Mouse (Mus musculus): ENCODE data around the gene Flot2. TPM values are rescaled to one million over a fixed set of nuclear protein-coding genes. Genes with fewer than 3 reads are reported as not detected.
A peak's percentile ranks its signal among the peaks of the same experiment; 100 is the strongest.

The Flot2 gene
- polyA plus RNA-seq, 1 experiment from 2014 or later = 56.2 TPM

DNA sequence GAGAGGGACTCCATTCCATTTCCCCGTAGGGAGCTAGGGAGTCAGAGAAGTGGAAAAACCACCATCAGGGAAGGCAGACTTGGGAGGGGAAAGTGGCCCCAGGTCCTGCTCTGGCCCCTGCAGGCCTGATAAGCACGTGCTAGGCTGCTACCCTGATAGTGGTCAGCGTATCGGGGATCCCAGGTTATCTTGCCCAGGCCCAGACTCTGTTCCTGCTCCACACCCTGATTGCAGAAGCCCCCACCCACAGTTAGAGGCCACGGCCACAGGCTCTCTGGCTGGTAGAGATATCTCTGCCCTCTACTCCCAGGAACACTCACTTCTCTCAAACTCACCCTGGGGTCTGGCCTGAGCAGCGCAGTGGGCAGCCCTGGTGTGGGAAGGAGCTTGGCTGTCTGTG, 31.9 kb downstream of the Flot2 start:
- H3K4me3 ChIP-seq (ENCODE audit: low read depth, low read length) = no peak overlapping the region
- H3K9me3 ChIP-seq (replicated peaks; ENCODE audit: control insufficient read depth, low read length) = no peaks in the 10 kb centered on the region
- no peak for ATAC-seq
- peaks cover 23% of the 10 kb centered on the region for H3K36me3 ChIP-seq (ENCODE audit: control insufficient read depth, insufficient read depth, low read length)
- H3K9ac ChIP-seq (ENCODE audit: low read length) = no peak overlapping the region
- WGBS = 83% methylated on average over 6 of the region's 6 CpGs
- DNase-seq (ENCODE audit: low spot score) = no peak
- no peaks in the 10 kb centered on the region for H3K27me3 ChIP-seq (replicated peaks; ENCODE audit: control insufficient read depth, insufficient read depth, low read length)
- H3K4me2 ChIP-seq (ENCODE audit: low read length) = no peak overlapping the region
- H3K4me1 ChIP-seq (ENCODE audit: control insufficient read depth, insufficient read depth, low read length) = no peaks in the 10 kb centered on the region
- no peak overlapping the region for H3K27ac ChIP-seq (ENCODE audit: low read depth, low read length)

DNA sequence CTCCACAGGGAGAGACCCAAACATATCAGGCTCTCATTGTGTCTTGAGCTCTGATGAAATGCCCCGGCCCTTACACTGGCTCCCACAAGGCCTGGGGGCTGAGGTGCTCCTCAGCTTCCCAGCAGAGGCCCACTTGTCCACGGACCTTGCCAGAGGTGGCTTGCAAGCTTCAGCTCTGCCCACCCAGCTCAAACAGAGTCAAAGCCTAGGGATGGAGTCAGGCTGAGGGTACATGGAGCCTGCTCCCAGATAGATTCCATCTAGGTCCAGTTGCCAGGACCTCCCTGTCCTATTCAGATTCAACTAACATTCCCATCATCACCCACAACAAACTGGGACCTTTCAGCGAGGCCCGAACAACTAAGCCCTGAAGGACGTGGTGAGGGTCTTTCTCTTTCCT, 34.2 kb downstream of the Flot2 start:
- WGBS = 86% methylated on average over 5 of the region's 5 CpGs
- H3K36me3 ChIP-seq (ENCODE audit: control insufficient read depth, insufficient read depth, low read length) = peaks cover 43% of the 10 kb centered on the region
- no peaks in the 10 kb centered on the region for H3K4me1 ChIP-seq (ENCODE audit: control insufficient read depth, insufficient read depth, low read length)
- ATAC-seq (no peak), DNase-seq (ENCODE audit: low spot score) (no peak)
- H3K27me3 ChIP-seq (replicated peaks; ENCODE audit: control insufficient read depth, insufficient read depth, low read length) = no peaks in the 10 kb centered on the region
- H3K27ac ChIP-seq (ENCODE audit: low read depth, low read length) = no peak overlapping the region
- H3K4me2 ChIP-seq (ENCODE audit: low read length) = no peak overlapping the region
- H3K9me3 ChIP-seq (replicated peaks; ENCODE audit: control insufficient read depth, low read length) = no peaks in the 10 kb centered on the region
- H3K9ac ChIP-seq (ENCODE audit: low read length) = no peak overlapping the region
- no peak overlapping the region for H3K4me3 ChIP-seq (ENCODE audit: low read depth, low read length)

DNA sequence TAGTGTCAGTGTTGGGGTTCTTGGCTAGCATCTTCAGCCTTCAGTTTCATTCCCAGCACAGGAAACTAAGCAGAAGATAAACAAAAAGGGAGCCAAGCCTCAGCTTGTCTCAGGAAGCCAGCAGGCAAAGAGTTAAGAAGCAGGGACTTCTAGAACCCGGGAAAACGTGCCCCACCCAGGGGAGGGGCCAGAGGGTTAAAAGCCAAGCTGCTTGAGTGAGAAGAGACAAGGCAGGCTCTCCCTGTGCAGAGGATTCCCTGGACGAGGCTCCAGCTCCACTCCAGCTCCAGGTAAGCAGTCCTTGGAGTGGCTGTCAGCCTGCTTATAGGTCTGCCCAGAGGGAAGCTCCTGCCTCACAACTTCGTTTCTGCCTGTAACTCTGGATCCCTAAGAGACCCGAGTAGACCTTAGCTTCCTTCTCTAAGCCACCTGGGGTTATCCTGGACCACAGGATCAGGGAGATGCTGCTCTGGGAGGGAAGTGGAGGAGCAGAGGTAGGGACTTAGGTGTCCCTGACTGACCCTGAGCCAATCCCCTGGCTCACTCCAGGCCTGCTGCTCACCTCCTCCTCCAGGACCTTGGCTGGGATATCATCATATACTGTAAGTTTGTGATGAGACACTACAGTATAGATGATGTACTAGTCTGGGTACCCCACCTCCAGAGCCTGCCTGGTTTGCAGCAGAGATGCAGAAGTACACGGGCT, 34.8 kb downstream of the Flot2 start:
- Histone ChIP-seq H3K4me2 (ENCODE audit: low read length) (no peak overlapping the region), H3K36me3 (ENCODE audit: control insufficient read depth, insufficient read depth, low read length) (peaks cover 47% of the 10 kb centered on the region), H3K9ac (ENCODE audit: low read length) (no peak overlapping the region), H3K4me1 (ENCODE audit: control insufficient read depth, insufficient read depth, low read length) (no peaks in the 10 kb centered on the region), H3K4me3 (ENCODE audit: low read depth, low read length) (no peak overlapping the region), H3K27me3 (replicated peaks; ENCODE audit: control insufficient read depth, insufficient read depth, low read length) (no peaks in the 10 kb centered on the region), H3K27ac (ENCODE audit: low read depth, low read length) (no peak overlapping the region), H3K9me3 (replicated peaks; ENCODE audit: control insufficient read depth, low read length) (no peaks in the 10 kb centered on the region)
- DNase-seq (ENCODE audit: low spot score) (no peak), ATAC-seq (no peak)
- 34% methylated on average over 6 of the region's 6 CpGs for WGBS

GRCm38 (mm10) chr11:78073577-78074276, 36.0 kb downstream of the Flot2 start:
- H3K27me3 ChIP-seq (replicated peaks; ENCODE audit: control insufficient read depth, insufficient read depth, low read length) = no peaks in the 10 kb centered on the region
- 94% methylated on average over 9 of the region's 9 CpGs for WGBS
- H3K4me3 ChIP-seq (ENCODE audit: low read depth, low read length) = no peak overlapping the region
- no peak overlapping the region for H3K27ac ChIP-seq (ENCODE audit: low read depth, low read length)
- ATAC-seq (no peak), DNase-seq (ENCODE audit: low spot score) (no peak)
- peaks cover 54% of the 10 kb centered on the region for H3K36me3 ChIP-seq (ENCODE audit: control insufficient read depth, insufficient read depth, low read length)
- no peak overlapping the region for H3K9ac ChIP-seq (ENCODE audit: low read length)
- no peak overlapping the region for H3K4me2 ChIP-seq (ENCODE audit: low read length)
- H3K4me1 ChIP-seq (ENCODE audit: control insufficient read depth, insufficient read depth, low read length) = no peaks in the 10 kb centered on the region
- H3K9me3 ChIP-seq (replicated peaks; ENCODE audit: control insufficient read depth, low read length) = no peaks in the 10 kb centered on the region

DNA sequence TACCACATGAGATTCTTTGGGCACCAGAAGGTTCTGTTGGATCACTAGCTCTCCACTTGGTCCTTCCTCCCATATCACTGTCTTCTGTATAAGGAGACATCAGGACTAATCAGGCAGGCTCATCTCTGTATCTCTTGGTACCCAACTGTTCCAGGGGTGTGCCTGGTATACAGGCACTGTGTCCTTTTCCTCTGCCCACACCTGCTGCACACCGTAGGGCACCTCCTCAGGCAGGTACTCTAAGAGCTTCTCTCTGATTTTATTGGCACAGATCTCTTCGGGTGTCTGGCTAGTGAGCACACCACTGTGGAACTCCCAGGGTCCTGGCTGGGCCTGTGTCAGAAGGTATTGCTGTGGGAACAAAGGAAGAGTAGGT, 36.5 kb downstream of the Flot2 start:
- no peak overlapping the region for H3K9ac ChIP-seq (ENCODE audit: low read length)
- H3K9me3 ChIP-seq (replicated peaks; ENCODE audit: control insufficient read depth, low read length) = no peaks in the 10 kb centered on the region
- no peak overlapping the region for H3K4me3 ChIP-seq (ENCODE audit: low read depth, low read length)
- H3K4me2 ChIP-seq (ENCODE audit: low read length) = no peak overlapping the region
- no peak for DNase-seq (ENCODE audit: low spot score)
- H3K36me3 ChIP-seq (ENCODE audit: control insufficient read depth, insufficient read depth, low read length) = peaks cover 54% of the 10 kb centered on the region
- ATAC-seq = no peak
- no peaks in the 10 kb centered on the region for H3K4me1 ChIP-seq (ENCODE audit: control insufficient read depth, insufficient read depth, low read length)
- WGBS = 96% methylated on average over 2 of the region's 2 CpGs
- H3K27ac ChIP-seq (ENCODE audit: low read depth, low read length) = no peak overlapping the region
- H3K27me3 ChIP-seq (replicated peaks; ENCODE audit: control insufficient read depth, insufficient read depth, low read length) = no peaks in the 10 kb centered on the region

GRCm38 (mm10) chr11:78074666-78075065, 36.9 kb downstream of the Flot2 start:
- H3K36me3 ChIP-seq (ENCODE audit: control insufficient read depth, insufficient read depth, low read length) = peaks cover 54% of the 10 kb centered on the region
- WGBS = 89% methylated on average over 4 of the region's 4 CpGs

DNA sequence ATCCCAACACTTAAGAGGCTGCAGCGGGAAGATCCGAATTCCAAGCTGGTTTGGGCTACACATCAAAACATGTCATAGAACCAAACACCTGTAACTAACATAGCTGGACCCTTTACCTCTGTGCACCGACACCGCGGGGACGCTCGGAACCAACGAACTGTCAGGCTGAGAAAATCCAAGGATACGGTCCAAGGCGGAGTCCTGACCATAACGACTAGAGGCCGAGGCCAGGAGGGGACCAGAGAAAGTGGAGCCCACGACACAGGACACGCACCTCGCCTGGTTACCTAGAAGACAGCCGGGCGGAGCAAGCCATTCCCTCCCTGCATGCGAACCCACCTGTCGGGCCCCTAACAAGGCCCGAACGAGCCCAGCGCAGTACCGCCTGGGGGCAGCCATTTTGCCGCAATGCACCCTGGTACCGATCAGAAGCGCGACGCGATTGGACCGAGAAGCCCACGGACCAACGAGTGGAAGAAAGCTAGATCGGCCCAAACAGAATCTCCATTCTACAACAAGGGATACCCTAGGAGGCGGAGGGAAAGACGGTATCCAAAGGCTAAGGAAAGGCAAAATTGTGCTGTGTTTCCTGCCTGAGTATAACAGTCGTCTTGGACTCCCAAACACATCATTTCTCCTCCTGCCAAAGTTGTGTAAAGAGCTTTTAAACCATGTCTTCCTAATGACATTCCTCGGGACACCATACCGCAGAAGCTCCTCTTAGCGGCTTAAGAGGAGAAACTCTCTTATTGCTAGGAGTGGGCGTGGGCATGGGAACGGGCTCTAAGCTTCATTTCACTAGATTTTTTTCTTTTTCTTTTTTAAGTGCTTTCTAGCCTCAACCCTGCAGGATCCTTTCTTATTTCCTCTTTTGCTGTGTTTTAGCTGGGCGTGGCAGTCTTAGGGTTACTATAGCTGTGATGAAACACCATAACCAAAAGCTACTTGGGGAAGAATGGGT, 42.5 kb downstream of the Flot2 start, which contains the start of gene Eral1:
TSS of gene Eral1 (minus strand) at position 423 of the 961 bp plus-strand sequence.
- H3K27me3 ChIP-seq (replicated peaks; ENCODE audit: control insufficient read depth, insufficient read depth, low read length) = no peaks in the 10 kb centered on the region
- H3K36me3 ChIP-seq (ENCODE audit: control insufficient read depth, insufficient read depth, low read length) = peaks cover 25% of the 10 kb centered on the region
- peaks cover 8% of the 10 kb centered on the region for H3K4me1 ChIP-seq (ENCODE audit: control insufficient read depth, insufficient read depth, low read length)
- H3K9ac ChIP-seq (ENCODE audit: low read length) = peak within 1 kb of the TSS; percentile 80
- peak within 1 kb of the TSS; percentile 70 for H3K4me2 ChIP-seq (ENCODE audit: low read length)
- H3K9me3 ChIP-seq (replicated peaks; ENCODE audit: control insufficient read depth, low read length) = no peaks in the 10 kb centered on the region
- WGBS = 2% methylated on average over 42 of the region's 42 CpGs
- 0 out of 2 replicates have a peak within 1 kb of the TSS, but pooled peaks have one; percentile 65 for H3K27ac ChIP-seq (ENCODE audit: low read depth, low read length)
- DNase-seq (ENCODE audit: low spot score) = peak; percentile 95
- peak within 1 kb of the TSS; percentile 78 for H3K4me3 ChIP-seq (ENCODE audit: low read depth, low read length)
- ATAC-seq = peak; percentile 98

More at GRCm38 (mm10) chr11:78074666-78075065, 36.9 kb downstream of the Flot2 start:
- no peak overlapping the region for H3K4me2 ChIP-seq (ENCODE audit: low read length)
- no peak overlapping the region for H3K4me3 ChIP-seq (ENCODE audit: low read depth, low read length)
- H3K9me3 ChIP-seq (replicated peaks; ENCODE audit: control insufficient read depth, low read length) = no peaks in the 10 kb centered on the region
- H3K27ac ChIP-seq (ENCODE audit: low read depth, low read length) = no peak overlapping the region
- no peak for DNase-seq (ENCODE audit: low spot score)
- H3K9ac ChIP-seq (ENCODE audit: low read length) = no peak overlapping the region
- H3K27me3 ChIP-seq (replicated peaks; ENCODE audit: control insufficient read depth, insufficient read depth, low read length) = no peaks in the 10 kb centered on the region
- ATAC-seq = no peak
- H3K4me1 ChIP-seq (ENCODE audit: control insufficient read depth, insufficient read depth, low read length) = peaks cover 4% of the 10 kb centered on the region

DNA sequence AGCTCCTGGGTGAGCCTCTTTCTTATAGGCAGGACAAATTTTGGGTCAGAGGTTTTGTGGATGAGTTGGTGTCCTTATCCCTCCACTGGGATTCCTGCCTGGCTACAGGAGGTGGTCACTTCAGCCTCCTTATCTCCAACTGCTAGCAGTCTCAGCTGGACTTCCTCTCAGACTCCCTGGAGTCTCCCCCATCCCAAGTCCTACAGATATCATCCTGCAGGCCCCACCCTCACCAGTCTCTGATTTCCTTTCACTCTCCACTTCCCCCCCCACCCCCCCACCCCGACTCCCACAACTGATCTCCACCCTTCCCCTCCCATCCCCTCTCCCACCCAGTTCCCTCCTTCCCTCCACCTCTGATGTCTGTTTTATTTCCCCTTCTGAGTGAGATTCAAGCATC, 45.9 kb downstream of the Flot2 start:
- peaks cover 8% of the 10 kb centered on the region for H3K4me1 ChIP-seq (ENCODE audit: control insufficient read depth, insufficient read depth, low read length)
- H3K27ac ChIP-seq (ENCODE audit: low read depth, low read length) = no peak overlapping the region
- no peak for ATAC-seq
- H3K9me3 ChIP-seq (replicated peaks; ENCODE audit: control insufficient read depth, low read length) = no peaks in the 10 kb centered on the region
- no peak overlapping the region for H3K9ac ChIP-seq (ENCODE audit: low read length)
- H3K27me3 ChIP-seq (replicated peaks; ENCODE audit: control insufficient read depth, insufficient read depth, low read length) = no peaks in the 10 kb centered on the region
- WGBS = 65% methylated on average over 1 of the region's 1 CpGs
- DNase-seq (ENCODE audit: low spot score) = no peak
- H3K4me2 ChIP-seq (ENCODE audit: low read length) = no peak overlapping the region
- no peaks in the 10 kb centered on the region for H3K36me3 ChIP-seq (ENCODE audit: control insufficient read depth, insufficient read depth, low read length)
- no peak overlapping the region for H3K4me3 ChIP-seq (ENCODE audit: low read depth, low read length)
